Comparison of ENCODE assay signal across 8 mouse cellular contexts in genomic region chr9:50462494-50463204, GRCm38 (mm10). TPM values are rescaled to one million over a fixed set of nuclear protein-coding genes. Genes with fewer than 3 reads are reported as not detected.
A peak's percentile ranks its signal among the peaks of the same experiment; 100 is the strongest.
DNase-seq lines count a peak whose midpoint lies in the region; ATAC-seq and TF ChIP-seq lines count a peak whose summit lies in the region.

No protein-coding gene starts in this region.

- H3K9me3 ChIP-seq in forebrain, postnatal 0 days (ENCODE audit: low read length): no peaks in the 10 kb centered on the region
- H3K9me3 ChIP-seq in hindbrain, embryonic 14.5 days (ENCODE audit: control insufficient read depth, low read length): no peaks in the 10 kb centered on the region

- no peaks in the 10 kb centered on the region for H3K4me1 ChIP-seq in forebrain, postnatal 0 days (ENCODE audit: insufficient read depth)
- H3K4me1 ChIP-seq in hindbrain, embryonic 14.5 days (replicated peaks; ENCODE audit: control insufficient read depth, insufficient read depth, low read length): no peaks in the 10 kb centered on the region

- 0 out of 2 replicates have a peak overlapping the region, but pooled peaks have one; percentile 13 for H3K4me2 ChIP-seq in forebrain, postnatal 0 days (ENCODE audit: low read depth)
- H3K4me2 ChIP-seq in hindbrain, embryonic 14.5 days (replicated peaks): peak overlapping the region; percentile 36

- no peaks in the 10 kb centered on the region for H3K36me3 ChIP-seq in forebrain, postnatal 0 days (ENCODE audit: insufficient read depth)
- H3K36me3 ChIP-seq in hindbrain, embryonic 14.5 days (replicated peaks; ENCODE audit: control insufficient read depth, insufficient read depth): no peaks in the 10 kb centered on the region

- H3K9ac ChIP-seq in forebrain, postnatal 0 days: no peak overlapping the region
- peak overlapping the region; percentile 36; the same call in 1 of the 2 replicates for H3K9ac ChIP-seq in hindbrain, embryonic 14.5 days

- 46% methylated on average over 19 of the region's 19 CpGs for WGBS in forebrain, postnatal 0 days
- 44% methylated on average over 19 of the region's 19 CpGs for WGBS in hindbrain, embryonic 14.5 days

- DNase-seq in ZHBTc4 (ENCODE audit: low read depth, low spot score): peak; percentile 78
- DNase-seq in cerebellum, adult 9-10 months: peak; percentile 54
- peak; percentile 81 for DNase-seq in forebrain, postnatal 0 days
- DNase-seq in hindbrain, embryonic 14.5 days (ENCODE audit: low spot score): peak; percentile 81
- peak; percentile 44 to 81 for DNase-seq in layer of hippocampus, postnatal 25 days (ENCODE audit: extremely low spot score in 1 of 2, low spot score in 1 of 2)
- peak; percentile 66 to 84 for DNase-seq in lung, postnatal 4 days
- peak; percentile 70 to 78 for DNase-seq in right cerebral cortex, adult 2 months (ENCODE audit: low spot score in 2 of 2)
- peak; percentile 55 to 81 for DNase-seq in urinary bladder, postnatal 4 days (ENCODE audit: low spot score in 2 of 2)

- no peak overlapping the region for H3K27ac ChIP-seq in forebrain, postnatal 0 days (ENCODE audit: low read depth, low read length)
- no peak overlapping the region for H3K27ac ChIP-seq in hindbrain, embryonic 14.5 days

- no peak for ATAC-seq in forebrain, postnatal 0 days
- ATAC-seq in hindbrain, embryonic 14.5 days (ENCODE audit: low FRiP score): no peak

- H3K4me3 ChIP-seq in forebrain, postnatal 0 days (ENCODE audit: low read depth, low read length): no peak overlapping the region
- no peak overlapping the region for H3K4me3 ChIP-seq in hindbrain, embryonic 14.5 days (replicated peaks; ENCODE audit: low read length)

- H3K27me3 ChIP-seq in forebrain, postnatal 0 days (ENCODE audit: insufficient read depth, low read length): no peaks in the 10 kb centered on the region
- H3K27me3 ChIP-seq in hindbrain, embryonic 14.5 days (ENCODE audit: control insufficient read depth, insufficient read depth, low read length): no peaks in the 10 kb centered on the region

- TF ChIP-seq CTCF in forebrain, postnatal 0 days (IDR thresholded peaks at IDR 0.05; ENCODE audit: low read depth): peak; percentile 87

RNA-seq across cellular contexts. Expression of gene Plet1, which starts 31.7 kb away (rescaled TPM):
- total RNA-seq in forebrain, postnatal 0 days (2014; rRNA removed): not detected in 2 replicates
- 0.11 and 0.34 TPM in 2 replicates for polyA plus RNA-seq in forebrain, postnatal 0 days (2015; fragmentation: Nextera tagmentation; extraction: Ambion mirVana)
- polyA plus RNA-seq in hindbrain, embryonic 14.5 days (2014; fragmentation: Nextera tagmentation; extraction: Ambion mirVana): 0.24 and 0.43 TPM in 2 replicates
- total RNA-seq in layer of hippocampus, postnatal 25 days (2021): under 1 TPM; 0.15 to 0.21 TPM
